ENCODE assay signal across 20 mouse cellular contexts in the genomic region with DNA sequence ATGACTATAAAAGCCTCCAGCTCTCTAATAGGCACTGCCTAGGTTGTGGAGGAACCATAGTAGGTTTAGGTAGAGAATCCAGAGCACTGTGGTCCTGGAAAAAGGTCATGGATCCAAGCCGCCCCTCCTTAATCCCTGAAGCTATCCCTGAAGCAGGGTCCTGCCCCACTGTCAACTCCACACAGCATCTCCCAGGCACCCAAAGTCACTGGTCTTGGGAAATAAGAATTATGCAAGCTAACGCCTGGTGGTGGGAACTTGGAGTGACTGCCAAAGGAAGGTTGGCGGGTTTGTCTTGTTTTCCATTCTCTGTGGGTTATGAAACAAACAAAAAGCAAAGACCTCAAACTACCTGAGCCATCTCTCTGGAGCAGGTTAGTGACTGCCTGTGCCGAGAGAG.
DNase-seq lines count a peak whose midpoint lies in the region; ATAC-seq and TF ChIP-seq lines count a peak whose summit lies in the region.
"Had no signal": no experiment of that assay in that cellular context is flagged by ENCODE, and none has a peak within 500 bp of the region (broad histone marks: within the 10 kb centered on the region; RNA-seq: fewer than 3 reads in every experiment).

No protein-coding gene starts in this region.

- H3K27ac ChIP-seq in lung, embryonic 15.5 days, result peak overlapping the region; percentile 82; the same call in 1 of the 2 replicates
- H3K27ac ChIP-seq in cerebellum, adult 2 months (ENCODE audit: insufficient read depth, low read length), result no peak overlapping the region
- H3K27ac ChIP-seq: embryonic facial prominence, embryonic 15.5 days; forebrain, embryonic 15.5 days; heart, embryonic 10.5 days; hindbrain, embryonic 14.5 days had no signal

- no peak for ATAC-seq in lung, embryonic 15.5 days (ENCODE audit: borderline replicate concordance, extremely low read depth, low FRiP score, low TSS enrichment)
- ATAC-seq in granulocyte monocyte progenitor cell, adult 5-6 weeks (replicated peaks; ENCODE audit: poor library complexity, severe bottlenecking), result peak; percentile 46
- ATAC-seq in megakaryocyte progenitor cell, adult 5-6 weeks (replicated peaks; ENCODE audit: poor library complexity), result peak; percentile 52
- ATAC-seq: forebrain, embryonic 15.5 days had no signal

- no peak for TF ChIP-seq POLR2A in cerebellum, adult 2 months (IDR thresholded peaks at IDR 0.05; ENCODE audit: borderline replicate concordance, insufficient read depth, low read length)

- H3K4me2 ChIP-seq in lung, embryonic 15.5 days, result no peak overlapping the region
- H3K4me2 ChIP-seq: embryonic facial prominence, embryonic 15.5 days; forebrain, embryonic 15.5 days; hindbrain, embryonic 14.5 days had no signal

- no peaks in the 10 kb centered on the region for H3K9me3 ChIP-seq in lung, embryonic 15.5 days
- H3K9me3 ChIP-seq: embryonic facial prominence, embryonic 15.5 days; forebrain, embryonic 15.5 days; heart, embryonic 10.5 days; hindbrain, embryonic 10.5 days had no signal

- TF ChIP-seq CTCF in cerebellum, adult 2 months (IDR thresholded peaks at IDR 0.05; ENCODE audit: borderline replicate concordance, insufficient read depth, low read depth, low read length), result no peak

- no peak overlapping the region for H3K9ac ChIP-seq in lung, embryonic 15.5 days
- H3K9ac ChIP-seq: embryonic facial prominence, embryonic 15.5 days; forebrain, embryonic 15.5 days; hindbrain, embryonic 14.5 days had no signal

- peaks cover 38% of the 10 kb centered on the region for H3K4me1 ChIP-seq in lung, embryonic 15.5 days
- H3K4me1 ChIP-seq in cerebellum, adult 2 months (ENCODE audit: control insufficient read depth, insufficient read depth, low read length), result 0 out of 2 replicates have a peak, but pooled peaks cover 3% of the 10 kb centered on the region

- no peaks in the 10 kb centered on the region for H3K27me3 ChIP-seq in lung, embryonic 15.5 days
- H3K27me3 ChIP-seq in cerebellum, adult 2 months (ENCODE audit: control insufficient read depth, insufficient read depth, low read length), result no peaks in the 10 kb centered on the region; the same call in 1 of the 2 replicates
- H3K27me3 ChIP-seq: embryonic facial prominence, embryonic 15.5 days; forebrain, embryonic 15.5 days had no signal

- H3K36me3 ChIP-seq in lung, embryonic 15.5 days, result no peaks in the 10 kb centered on the region
- H3K36me3 ChIP-seq: embryonic facial prominence, embryonic 15.5 days; forebrain, embryonic 15.5 days; heart, embryonic 10.5 days; hindbrain, embryonic 10.5 days had no signal

- DNase-seq in lung, postnatal 4 days, result no peak
- DNase-seq in lung, postnatal 10 days, result peak; percentile 30
- no peak for DNase-seq in cerebellum, adult 2 months
- DNase-seq in thymus, postnatal 0 days (ENCODE audit: low spot score), result no peak
- no peak for DNase-seq in urinary bladder, adult 2 months (ENCODE audit: low spot score)
- DNase-seq: adrenal gland, postnatal 14 days; cerebellum, adult 18-20 months; cerebellum, postnatal 10 days; gastrocnemius, postnatal 10 days; heart, adult 18-20 months; heart, postnatal 10 days had no signal

- H3K4me3 ChIP-seq in lung, embryonic 15.5 days, result no peak overlapping the region
- H3K4me3 ChIP-seq in cerebellum, adult 2 months (replicated peaks; ENCODE audit: insufficient read depth, low read depth, low read length), result no peak overlapping the region
- H3K4me3 ChIP-seq: embryonic facial prominence, embryonic 15.5 days; erythroblast, embryonic 14.5 days; forebrain, embryonic 15.5 days; heart, embryonic 10.5 days; hindbrain, embryonic 10.5 days had no signal

- 85% methylated on average over 4 of the region's 4 CpGs for WGBS in lung, embryonic 15.5 days
- WGBS in cerebellum, adult 2 months, result 95% methylated on average over 4 of the region's 4 CpGs
